Mouse (Mus musculus) bone marrow, adult 2 months (tissue): ENCODE results near the gene Prkcg.

ENCODE experiments used
- CTCF ChIP-seq: fragments of 200-500 bp; IDR thresholded peaks from 2 replicates; pipeline ENCODE4 v1.5.1; 2011; ENCODE audit warnings: low read length, control low read depth; ENCODE audit not compliant: control insufficient read depth, insufficient read depth
- POLR2A ChIP-seq: fragments of 200-500 bp; IDR thresholded peaks from 2 replicates; pipeline ENCODE4 v1.6.1; 2011; ENCODE audit warnings: low read depth, mild to moderate bottlenecking, control low read depth, low read length, borderline replicate concordance; ENCODE audit not compliant: control insufficient read depth

DNA sequence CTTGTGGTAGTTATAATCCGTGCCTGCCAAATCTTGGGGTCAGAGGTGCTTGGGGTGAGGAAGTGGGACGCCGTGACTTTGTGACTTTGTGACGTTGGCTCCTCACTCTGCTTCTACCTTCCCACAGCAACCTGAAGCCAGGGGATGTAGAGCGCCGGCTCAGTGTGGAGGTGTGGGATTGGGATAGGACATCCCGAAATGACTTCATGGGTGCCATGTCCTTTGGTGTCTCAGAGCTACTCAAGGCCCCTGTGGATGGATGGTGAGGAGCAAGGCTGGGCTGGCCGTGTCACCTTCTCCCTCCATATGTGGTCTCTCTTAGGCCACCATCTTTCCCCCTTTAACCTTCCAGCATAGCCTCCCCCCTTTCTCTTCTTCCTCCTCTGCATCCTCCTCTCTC is 24.6 kb downstream of the Prkcg start:
- TF ChIP-seq CTCF (no peak), POLR2A (no peak)
